Mouse (Mus musculus) G1E (cell line): ENCODE data around the gene C1qtnf1. TPM values are rescaled to one million over a fixed set of nuclear protein-coding genes. Genes with fewer than 3 reads are reported as not detected.
"Not testable (repeated sequence)": the region's sequence is repeated elsewhere in the genome, so short reads cannot be mapped to it uniquely, and the experiment has no call there.

ENCODE experiments used
- ATAC-seq: 2 replicates; pipeline ENCODE4 v1.8.0; 2016; ENCODE audit warnings: mild to moderate bottlenecking; ENCODE audit not compliant: insufficient number of reproducible peaks, poor library complexity, low FRiP score, severe bottlenecking; ENCODE audit errors: extremely low read depth
- DNase-seq: peaks from one replicate; pipeline ENCODE4 v3.0.0; 2012; ENCODE audit warnings: low spot score
- H3K27me3 ChIP-seq: 2 replicates; pipeline ENCODE4 v1.6.1; 2012; ENCODE audit warnings: mild to moderate bottlenecking, low read length, inconsistent platforms; ENCODE audit not compliant: insufficient read depth
- H3K36me3 ChIP-seq: replicated peaks from 2 replicates; pipeline ENCODE3; 2012; ENCODE audit warnings: mild to moderate bottlenecking, inconsistent platforms
- H3K4me1 ChIP-seq: 2 replicates; pipeline ENCODE4 v1.6.1; 2012; ENCODE audit warnings: low read depth, low read length, inconsistent platforms, mixed read lengths; ENCODE audit not compliant: insufficient read depth
- H3K4me3 ChIP-seq: 2 replicates; pipeline ENCODE4 v1.5.1; 2012; ENCODE audit warnings: low read depth, mild to moderate bottlenecking, inconsistent platforms, low read length, moderate library complexity, mixed read lengths
- H3K9me3 ChIP-seq: replicated peaks from 2 replicates; pipeline ENCODE4 v1.6.1; 2012; ENCODE audit warnings: inconsistent platforms
- CTCF ChIP-seq: IDR thresholded peaks from 2 replicates; pipeline ENCODE4 v1.5.1; 2012; ENCODE audit warnings: low read depth, low read length, inconsistent platforms, mixed read lengths
- GATA1 ChIP-seq: IDR thresholded peaks from 2 replicates; pipeline ENCODE4 v1.6.1; 2012; ENCODE audit warnings: borderline replicate concordance, low read length, inconsistent platforms, mixed read lengths
- GATA2 ChIP-seq: IDR thresholded peaks from 2 replicates; pipeline ENCODE4 v1.6.1; 2012; ENCODE audit warnings: low read depth, low read length, inconsistent platforms, borderline replicate concordance
- POLR2AphosphoS5 ChIP-seq: IDR thresholded peaks from 2 replicates; pipeline ENCODE4 v1.6.1; 2012; ENCODE audit warnings: low read depth, low read length, inconsistent platforms; ENCODE audit not compliant: insufficient replicate concordance
- TAL1 ChIP-seq: conservative IDR thresholded peaks from 2 replicates; pipeline ENCODE4 v1.6.1; 2012; ENCODE audit warnings: low read depth, low read length, inconsistent platforms, mixed read lengths
- polyA plus RNA-seq: library from polyadenylated mRNA; stranded (reverse); fragments of >175 nt; gene quantifications from 2 replicates; pipeline ENCODE4 v1.2.3, GENCODE M21; 2012
- total RNA-seq, 2 experiments: library from RNA; stranded (forward) in 1 of 2; stranded (reverse) in 1 of 2; fragments of 200-1000 nt in 1 of 2; fragments of >200 nt in 1 of 2; fragmentation: Nextera tagmentation in 1 of 2; gene quantifications; 2 replicates each; pipeline ENCODE4 v1.2.3; 2014 to 2017

Gene C1qtnf1
- not detected in 2 replicates for total RNA-seq (2014; fragmentation: Nextera tagmentation)
- 0.11 TPM in 1 of 2 replicates, not detected in the other for total RNA-seq (2017)
- polyA plus RNA-seq: not detected in 2 replicates

GRCm38 (mm10) chr11:118427986-118428385, at the start of gene C1qtnf1:
Gene C1qtnf1 (plus strand): TSS chr11:118428203.
- no peaks in the 10 kb centered on the region for H3K9me3 ChIP-seq
- H3K4me3 ChIP-seq: no peak within 1 kb of the TSS

GRCm38 (mm10) chr11:118378656-118379055, 49.3 kb upstream of the C1qtnf1 start:
- no peak overlapping the region for H3K4me3 ChIP-seq
- peaks cover 2% of the 10 kb centered on the region; the same call in 1 of the 2 replicates for H3K27me3 ChIP-seq
- DNase-seq (no peak), ATAC-seq (no peak)
- no peaks in the 10 kb centered on the region for H3K4me1 ChIP-seq
- H3K36me3 ChIP-seq: no peaks in the 10 kb centered on the region
- no peaks in the 10 kb centered on the region for H3K9me3 ChIP-seq
- TF ChIP-seq POLR2AphosphoS5 (no peak), GATA2 (no peak)

More at GRCm38 (mm10) chr11:118427986-118428385, at the start of gene C1qtnf1:
- no peak for TF ChIP-seq GATA2
- no peak for TF ChIP-seq GATA1
- no peak for TF ChIP-seq TAL1
- no peak for TF ChIP-seq POLR2AphosphoS5
- TF ChIP-seq CTCF: no peak
- Histone ChIP-seq H3K4me1 (peaks cover 8% of the 10 kb centered on the region), H3K27me3 (peaks cover 13% of the 10 kb centered on the region), H3K36me3 (no peaks in the 10 kb centered on the region)
- DNase-seq: no peak
- no peak for ATAC-seq

GRCm38 (mm10) chr11:118379251-118380009, 48.6 kb upstream of the C1qtnf1 start:
- no peak for ATAC-seq
- TF ChIP-seq CTCF (0 out of 2 replicates have a peak, but pooled peaks have one; percentile 23), POLR2AphosphoS5 (no peak)

GRCm38 (mm10) chr11:118387816-118388215, 40.2 kb upstream of the C1qtnf1 start:
- H3K4me3 ChIP-seq, ATAC-seq, H3K27me3 ChIP-seq, H3K36me3 ChIP-seq, H3K9me3 ChIP-seq, H3K4me1 ChIP-seq, DNase-seq: not testable (repeated sequence)

More at GRCm38 (mm10) chr11:118379251-118380009, 48.6 kb upstream of the C1qtnf1 start:
- no peaks in the 10 kb centered on the region for H3K9me3 ChIP-seq
- no peaks in the 10 kb centered on the region for H3K4me1 ChIP-seq
- DNase-seq: peak; percentile 47
- peaks cover 2% of the 10 kb centered on the region; the same call in 1 of the 2 replicates for H3K27me3 ChIP-seq
- H3K4me3 ChIP-seq: no peak overlapping the region
- H3K36me3 ChIP-seq: no peaks in the 10 kb centered on the region

- no peak for TF ChIP-seq GATA2
- no peak for TF ChIP-seq GATA1
- no peak for TF ChIP-seq TAL1
- TF ChIP-seq CTCF: no peak
- no peak for TF ChIP-seq POLR2AphosphoS5
- Histone ChIP-seq H3K9me3 (no peaks in the 10 kb centered on the region), H3K4me1 (no peaks in the 10 kb centered on the region), H3K36me3 (peaks cover 62% of the 10 kb centered on the region), H3K4me3 (no peak overlapping the region), H3K27me3 (0 out of 2 replicates have a peak, but pooled peaks cover under 1% of the 10 kb centered on the region)
- DNase-seq: no peak
- ATAC-seq: no peak
These were observed 34.0 kb upstream of the C1qtnf1 start for GRCm38 (mm10) chr11:118393991-118394390.

GRCm38 (mm10) chr11:118394538-118394937, 33.5 kb upstream of the C1qtnf1 start:
- peaks cover 68% of the 10 kb centered on the region for H3K36me3 ChIP-seq
- ATAC-seq (no peak), DNase-seq (no peak)
- H3K27me3 ChIP-seq: 0 out of 2 replicates have a peak, but pooled peaks cover 2% of the 10 kb centered on the region
- no peaks in the 10 kb centered on the region for H3K9me3 ChIP-seq
- no peak overlapping the region for H3K4me3 ChIP-seq
- TF ChIP-seq POLR2AphosphoS5: no peak
- no peak for TF ChIP-seq GATA2
- no peak for TF ChIP-seq CTCF
- TF ChIP-seq TAL1: no peak
- no peak for TF ChIP-seq GATA1
- H3K4me1 ChIP-seq: peaks cover under 1% of the 10 kb centered on the region; the same call in 1 of the 2 replicates

- 0 out of 2 replicates have a peak, but pooled peaks cover 2% of the 10 kb centered on the region for H3K27me3 ChIP-seq
- H3K4me1 ChIP-seq: peaks cover 27% of the 10 kb centered on the region
- no peak overlapping the region for H3K4me3 ChIP-seq
- no peak for TF ChIP-seq CTCF
- no peak for TF ChIP-seq POLR2AphosphoS5
- TF ChIP-seq GATA1: no peak
- no peak for TF ChIP-seq GATA2
- no peak for TF ChIP-seq TAL1
- no peaks in the 10 kb centered on the region for H3K9me3 ChIP-seq
- ATAC-seq (no peak), DNase-seq (no peak)
- peaks cover 66% of the 10 kb centered on the region for H3K36me3 ChIP-seq
These were observed 30.0 kb upstream of the C1qtnf1 start for GRCm38 (mm10) chr11:118397806-118398530.
